Mouse (Mus musculus) frontal cortex, adult (tissue): Measurements from ENCODE around the gene Gal3st2c.
"Not testable (repeated sequence)": the region's sequence is repeated elsewhere in the genome, so short reads cannot be mapped to it uniquely, and the experiment has no call there.

Experiments
- ATAC-seq: cut with Nextera tagmentation; 2 replicates; pipeline ENCODE4 v1.9.2; 2017; ENCODE audit warnings: mild to moderate bottlenecking, moderate library complexity, mixed read lengths; ENCODE audit not compliant: low TSS enrichment

The Gal3st2c gene

DNA sequence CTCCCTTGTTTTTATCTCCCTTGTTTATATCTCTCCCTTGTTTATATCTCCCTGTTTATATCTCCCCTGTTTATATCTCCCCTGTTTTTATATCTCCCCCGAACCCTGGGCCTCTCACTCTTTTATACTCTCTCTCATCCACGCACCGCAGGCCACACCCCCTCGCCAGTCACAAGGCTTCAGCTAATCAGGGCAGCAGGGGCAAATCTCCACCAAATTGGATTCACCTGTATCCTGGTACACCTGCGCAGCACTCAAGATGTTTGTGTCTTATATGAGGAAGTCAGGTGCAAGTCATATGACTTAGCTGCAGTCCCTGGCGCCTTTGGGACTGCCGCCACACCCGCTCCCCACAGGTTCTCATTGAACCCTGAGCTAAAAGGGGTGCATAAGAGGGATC is at the start of gene Gal3st2c:
Gal3st2c (plus strand) TSS at position 301 of the 400 bp plus-strand sequence.
- not testable (repeated sequence) for ATAC-seq

- ATAC-seq = not testable (repeated sequence)
Observed at GRCm38 (mm10) chr1:93949087-93949486, 41.2 kb upstream of the Gal3st2c start.

- peak; percentile 81 for ATAC-seq
Observed at GRCm38 (mm10) chr1:93966489-93966888, 23.8 kb upstream of the Gal3st2c start.

DNA sequence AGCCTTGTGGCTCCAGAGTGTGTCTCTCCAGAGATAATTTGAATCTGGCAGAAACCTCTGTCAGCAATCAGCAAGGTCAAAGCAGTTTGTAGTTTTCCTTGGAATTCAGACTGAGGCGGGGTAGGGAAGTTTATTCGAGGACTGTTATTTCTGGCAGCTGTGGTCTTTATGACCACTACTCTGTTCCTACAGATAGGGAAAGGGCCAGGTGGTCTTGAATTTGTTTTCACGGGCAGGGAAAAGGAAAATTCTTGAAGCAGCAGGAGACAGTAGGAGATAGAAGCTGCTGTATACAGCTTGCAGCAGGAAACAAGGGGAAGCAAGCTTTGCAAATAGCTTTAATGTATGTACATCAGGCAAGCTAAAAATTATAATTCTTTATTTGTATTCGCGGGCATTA is 19.9 kb upstream of the Gal3st2c start:
- ATAC-seq = not testable (repeated sequence)

DNA sequence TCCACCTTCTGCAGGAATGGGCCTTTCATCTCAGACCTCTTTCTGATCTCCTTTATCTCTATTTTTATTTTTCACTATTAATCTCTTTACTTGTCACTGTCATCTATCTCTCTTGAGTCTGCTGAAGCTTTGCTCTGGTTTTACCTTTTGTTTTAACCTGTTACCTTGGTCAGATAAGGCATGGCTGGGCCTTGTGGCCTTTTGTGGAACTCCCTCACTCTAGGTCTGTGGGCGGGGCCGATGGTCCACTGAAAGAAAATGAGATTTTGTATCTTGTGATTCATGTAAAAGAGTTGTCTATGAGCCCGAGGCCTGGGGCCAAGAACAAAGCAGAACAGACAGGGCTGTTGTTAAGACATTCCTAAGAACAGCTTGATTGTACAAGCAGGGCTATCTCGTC is 19.5 kb upstream of the Gal3st2c start:
- ATAC-seq = not testable (repeated sequence)

GRCm38 (mm10) chr1:93975764-93976163 is 14.5 kb upstream of the Gal3st2c start:
- ATAC-seq = not testable (repeated sequence)

GRCm38 (mm10) chr1:93978287-93978686 is 12.0 kb upstream of the Gal3st2c start:
- ATAC-seq = peak; percentile 82

DNA sequence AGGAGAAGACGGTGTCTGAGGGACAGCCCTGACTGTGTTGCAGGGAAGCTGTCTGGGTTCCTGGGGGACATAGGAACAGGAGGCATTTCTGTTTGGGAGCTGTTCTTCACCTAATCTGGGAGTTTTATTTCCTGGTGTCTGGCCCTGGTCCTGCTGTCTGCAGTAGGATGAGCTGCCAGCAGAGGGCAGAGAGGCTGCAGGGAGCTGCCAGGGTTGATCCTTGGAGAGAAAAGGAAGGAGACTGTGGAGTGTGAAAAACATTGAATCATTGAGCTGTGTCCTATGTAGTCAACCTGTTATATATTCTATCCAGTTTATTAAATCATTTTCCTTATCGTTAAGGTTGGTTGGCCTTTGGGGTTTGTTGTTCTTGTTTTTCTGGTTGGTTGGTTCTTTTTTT is 9.4 kb upstream of the Gal3st2c start:
- peak; percentile 99 for ATAC-seq

DNA sequence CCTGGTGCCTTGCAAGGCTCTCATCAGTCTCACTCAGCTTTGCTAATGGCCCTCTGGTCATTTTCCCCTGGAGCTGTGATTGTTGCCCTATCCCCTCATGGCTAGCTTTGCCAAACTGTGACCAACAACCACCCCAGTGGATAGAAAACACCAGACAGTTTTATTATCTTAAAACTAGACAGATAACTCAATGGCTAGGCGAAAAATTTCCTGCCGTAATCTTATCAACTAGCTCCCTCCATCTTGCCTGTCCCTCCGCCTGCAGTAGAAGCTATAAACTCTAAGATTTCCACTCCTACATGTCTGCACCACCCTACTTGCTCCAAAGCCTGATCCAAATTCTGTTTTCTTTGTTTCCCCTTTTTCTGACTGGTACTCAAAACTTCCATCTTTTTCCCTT is 4.1 kb upstream of the Gal3st2c start:
- no peak for ATAC-seq

DNA sequence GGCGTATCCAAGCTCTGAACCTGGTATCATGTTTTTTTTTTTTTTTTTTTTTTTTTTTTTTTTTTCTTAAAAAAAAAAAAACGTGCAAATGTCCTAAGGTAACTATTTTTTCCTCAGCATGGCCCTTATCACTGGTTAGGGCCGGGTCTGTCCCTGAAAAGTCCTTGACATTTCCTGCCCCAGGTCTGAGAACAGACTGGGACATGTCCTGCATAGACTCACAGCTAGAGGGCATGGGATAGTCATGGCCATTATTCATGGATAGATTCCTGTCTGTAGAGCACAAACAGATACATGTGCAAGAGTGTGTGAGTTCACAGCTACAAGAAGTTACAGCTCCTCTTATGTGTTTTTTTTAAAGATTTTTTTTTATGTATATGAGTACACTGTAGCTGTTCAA is 1.5 kb upstream of the Gal3st2c start:
- ATAC-seq = no peak

GRCm38 (mm10) chr1:93991068-93991467 is 759 bp downstream of the Gal3st2c start:
- not testable (repeated sequence) for ATAC-seq

DNA sequence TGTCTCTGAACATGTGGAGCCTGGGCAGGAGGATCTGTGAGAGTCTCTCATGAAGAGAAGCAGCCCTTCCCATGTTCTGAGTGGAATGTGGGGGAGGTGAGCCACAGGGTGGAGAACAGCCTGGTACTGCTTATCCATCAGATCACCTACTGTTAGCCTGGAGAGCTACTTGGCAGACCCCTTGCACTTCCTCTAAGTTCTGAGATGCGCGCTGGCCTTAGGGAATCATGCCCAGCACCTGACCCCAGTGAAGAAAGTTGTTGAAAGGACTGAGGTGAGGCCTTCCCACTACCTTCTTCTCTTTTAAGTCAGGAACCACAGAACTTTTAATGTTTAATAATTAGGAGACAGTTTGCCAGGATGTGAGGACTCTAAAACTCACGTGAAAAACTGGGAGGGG is 1.2 kb downstream of the Gal3st2c start:
- not testable (repeated sequence) for ATAC-seq

DNA sequence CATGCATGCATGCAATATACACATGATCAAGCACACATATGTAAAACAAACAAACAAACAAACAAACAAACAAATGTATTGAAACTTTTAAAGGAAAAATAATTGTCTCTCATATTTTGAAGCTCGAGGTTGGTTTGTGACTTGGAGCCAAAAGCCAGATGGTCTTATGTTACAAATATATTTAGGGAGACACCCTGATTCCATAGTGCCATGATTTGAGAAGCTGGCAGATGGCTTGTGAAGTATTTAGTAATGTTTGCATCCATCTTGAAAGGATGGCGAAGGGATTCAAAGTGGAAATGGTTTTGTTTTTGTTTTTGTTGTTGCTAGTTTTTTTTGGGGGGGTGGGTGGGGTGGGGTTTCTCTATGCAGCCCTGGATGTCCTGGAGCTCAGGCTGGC is 10.7 kb downstream of the Gal3st2c start:
- 0 out of 2 replicates have a peak, but pooled peaks have one; percentile 35 for ATAC-seq

DNA sequence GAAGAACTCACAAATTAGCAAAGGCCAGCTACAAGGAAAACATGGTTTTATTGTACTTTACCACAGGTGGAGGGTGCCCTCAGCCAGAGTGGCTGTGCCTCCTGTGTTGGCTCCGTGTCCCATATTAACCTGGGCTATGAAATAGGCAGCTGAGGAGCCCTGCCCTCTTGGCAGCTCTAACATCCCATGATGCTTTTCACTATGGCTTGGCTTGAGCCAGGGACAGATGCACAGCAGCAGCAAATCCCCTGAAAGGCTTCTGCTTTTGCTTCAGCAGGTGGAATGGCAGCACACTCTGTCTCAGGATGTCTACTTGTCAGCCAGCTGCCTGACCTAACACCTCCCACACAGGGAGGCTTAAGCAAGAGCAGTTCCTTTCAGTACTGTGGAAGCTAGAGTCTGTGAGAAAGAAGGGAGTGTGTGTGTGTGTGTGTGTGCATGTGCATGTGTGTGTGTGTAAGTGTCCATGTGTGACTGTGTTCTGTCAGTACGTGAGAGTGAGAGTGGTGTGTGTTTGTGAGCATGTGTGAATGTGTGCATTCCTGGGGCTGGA is 15.7 kb downstream of the Gal3st2c start:
- ATAC-seq = peak; percentile 66

- ATAC-seq = peak; percentile 82
Observed at GRCm38 (mm10) chr1:94008826-94009225, 18.5 kb downstream of the Gal3st2c start.

DNA sequence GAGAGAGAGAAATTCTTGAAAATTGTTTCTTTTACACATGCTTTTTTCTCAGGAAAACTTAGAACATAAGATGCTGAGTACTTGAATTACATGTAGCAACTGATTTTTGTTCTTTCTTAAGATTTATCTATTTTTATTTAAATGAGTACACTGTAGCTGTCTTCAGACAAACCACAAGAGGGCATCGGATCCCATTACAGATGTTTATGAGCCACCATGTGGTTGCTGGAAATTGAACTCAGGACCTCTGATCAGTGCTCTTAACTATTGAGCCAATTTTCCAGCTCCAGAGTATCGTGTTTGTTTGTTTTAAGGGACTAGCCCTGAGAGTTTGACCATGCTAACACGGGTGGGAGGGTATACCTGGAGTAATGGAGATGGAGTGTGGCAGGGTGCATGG is 21.3 kb downstream of the Gal3st2c start:
- ATAC-seq = no peak

DNA sequence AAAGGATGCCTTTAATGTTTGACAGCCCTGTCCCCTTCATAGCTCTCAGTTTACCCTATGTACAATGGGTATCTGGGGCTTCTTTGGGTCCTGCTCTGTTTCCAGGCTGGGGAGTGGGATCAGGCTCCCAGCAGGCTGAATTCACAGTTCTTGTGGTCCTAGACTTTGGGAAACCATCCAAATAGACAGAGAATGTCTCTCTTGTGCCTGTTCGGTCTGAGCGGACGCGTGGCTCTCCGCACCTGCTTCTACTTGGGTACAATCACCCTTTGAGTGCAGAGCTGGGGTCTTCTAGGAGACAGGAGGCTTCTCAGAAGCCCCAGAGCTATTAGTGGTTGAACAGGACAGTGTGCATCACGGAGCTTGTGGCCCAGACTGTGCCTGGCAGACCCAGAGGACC is 29.8 kb downstream of the Gal3st2c start, which contains the start of gene Neu4:
Neu4 (plus strand) TSS at position 301 of the 400 bp plus-strand sequence.
- no peak for ATAC-seq

GRCm38 (mm10) chr1:94027506-94028108 is 37.3 kb downstream of the Gal3st2c start:
- no peak for ATAC-seq

DNA sequence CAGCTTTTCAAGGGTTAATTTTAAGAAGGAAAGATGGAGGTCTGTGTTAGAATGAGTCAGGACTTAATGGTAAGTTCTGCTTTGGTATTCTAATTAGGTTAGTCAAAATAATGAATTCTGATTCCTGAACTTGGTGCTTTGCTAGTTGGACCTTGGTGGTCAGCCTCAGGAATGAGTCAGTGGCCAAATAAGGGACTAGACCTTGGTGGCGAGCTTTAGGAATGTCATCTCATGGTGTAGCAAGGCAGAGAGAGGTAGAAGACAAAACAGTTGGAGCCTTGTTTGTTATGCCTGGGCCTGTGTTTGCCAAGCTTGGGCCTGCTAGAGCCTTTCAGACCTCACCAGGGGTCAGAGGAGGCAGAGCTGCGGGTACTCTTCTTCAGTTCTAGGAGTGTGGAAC is 38.4 kb downstream of the Gal3st2c start:
- no peak for ATAC-seq

- ATAC-seq = no peak
Observed at GRCm38 (mm10) chr1:94033075-94033602, 42.8 kb downstream of the Gal3st2c start.

GRCm38 (mm10) chr1:94034984-94035743 is 44.9 kb downstream of the Gal3st2c start:
- peak; percentile 95 for ATAC-seq

- no peak for ATAC-seq
Observed at GRCm38 (mm10) chr1:94040391-94040790, 50.1 kb downstream of the Gal3st2c start.

DNA sequence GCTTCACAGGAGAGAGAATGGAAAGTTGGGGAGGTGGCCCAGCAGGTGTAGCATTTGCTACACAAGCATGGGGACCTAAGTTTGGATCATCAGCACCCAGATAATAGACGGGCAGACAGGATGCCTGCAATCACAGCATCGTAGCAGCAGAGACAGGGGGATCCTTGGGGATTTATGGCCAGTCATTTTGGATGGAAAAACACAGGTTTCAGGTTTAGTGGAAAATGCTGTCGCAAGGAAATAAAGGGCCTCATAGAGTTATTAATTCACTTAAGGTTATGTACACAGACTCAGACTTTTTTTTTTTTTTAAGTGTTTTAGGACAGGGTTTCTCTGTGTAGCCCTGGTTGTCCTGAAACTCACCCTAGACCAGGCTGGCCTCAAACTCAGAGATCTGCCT is 55.2 kb downstream of the Gal3st2c start:
- no peak for ATAC-seq
